Mouse (Mus musculus): Measurements from ENCODE around the gene Pmepa1. TPM values are rescaled to one million over a fixed set of nuclear protein-coding genes. Genes with fewer than 3 reads are reported as not detected.

Pmepa1 gene
- total and polyA plus RNA-seq, 2 experiments from 2014 or later, result 4.3 to 12.9 TPM

- H3K9me3 ChIP-seq (replicated peaks; ENCODE audit: control insufficient read depth, low read length), result no peaks in the 10 kb centered on the region
- 34% methylated on average over 9 of the region's 9 CpGs for WGBS
- H3K4me2 ChIP-seq (ENCODE audit: low read depth, low read length), result no peak overlapping the region
- TF ChIP-seq CTCF (IDR thresholded peaks at IDR 0.05; ENCODE audit: low read depth) (no peak), EP300 (IDR thresholded peaks at IDR 0.05; ENCODE audit: low read depth) (no peak)
- H3K9ac ChIP-seq (replicated peaks; ENCODE audit: low read depth, low read length), result no peak overlapping the region
- H3K27me3 ChIP-seq (ENCODE audit: control insufficient read depth, insufficient read depth, low read length), result no peaks in the 10 kb centered on the region
- H3K36me3 ChIP-seq (replicated peaks; ENCODE audit: control insufficient read depth, insufficient read depth, low read length), result no peaks in the 10 kb centered on the region
- H3K4me3 ChIP-seq (ENCODE audit: low read depth, low read length), result no peak overlapping the region
- no peak overlapping the region for H3K27ac ChIP-seq (ENCODE audit: low read depth)
- ATAC-seq (ENCODE audit: insufficient read depth, low read depth), result no peak
- DNase-seq (ENCODE audit: low spot score), result no peak
- peaks cover 41% of the 10 kb centered on the region for H3K4me1 ChIP-seq (ENCODE audit: control insufficient read depth, insufficient read depth)
Measured at GRCm38 (mm10) chr2:173270196-173270595, 6.1 kb downstream of the Pmepa1 start.

- Histone ChIP-seq H3K27ac (ENCODE audit: low read depth) (no peak overlapping the region), H3K27me3 (ENCODE audit: control insufficient read depth, insufficient read depth, low read length) (no peaks in the 10 kb centered on the region), H3K4me1 (ENCODE audit: control insufficient read depth, insufficient read depth) (peaks cover 32% of the 10 kb centered on the region), H3K4me2 (ENCODE audit: low read depth, low read length) (no peak overlapping the region), H3K36me3 (replicated peaks; ENCODE audit: control insufficient read depth, insufficient read depth, low read length) (no peaks in the 10 kb centered on the region), H3K9me3 (replicated peaks; ENCODE audit: control insufficient read depth, low read length) (no peaks in the 10 kb centered on the region), H3K9ac (replicated peaks; ENCODE audit: low read depth, low read length) (no peak overlapping the region), H3K4me3 (ENCODE audit: low read depth, low read length) (no peak overlapping the region)
- DNase-seq (ENCODE audit: low spot score) (no peak), ATAC-seq (ENCODE audit: insufficient read depth, low read depth) (no peak)
- WGBS, result 76% methylated on average over 3 of the region's 3 CpGs
- TF ChIP-seq CTCF (IDR thresholded peaks at IDR 0.05; ENCODE audit: low read depth) (no peak), EP300 (IDR thresholded peaks at IDR 0.05; ENCODE audit: low read depth) (no peak)
Measured at GRCm38 (mm10) chr2:173267562-173267961, 8.8 kb downstream of the Pmepa1 start.

DNA sequence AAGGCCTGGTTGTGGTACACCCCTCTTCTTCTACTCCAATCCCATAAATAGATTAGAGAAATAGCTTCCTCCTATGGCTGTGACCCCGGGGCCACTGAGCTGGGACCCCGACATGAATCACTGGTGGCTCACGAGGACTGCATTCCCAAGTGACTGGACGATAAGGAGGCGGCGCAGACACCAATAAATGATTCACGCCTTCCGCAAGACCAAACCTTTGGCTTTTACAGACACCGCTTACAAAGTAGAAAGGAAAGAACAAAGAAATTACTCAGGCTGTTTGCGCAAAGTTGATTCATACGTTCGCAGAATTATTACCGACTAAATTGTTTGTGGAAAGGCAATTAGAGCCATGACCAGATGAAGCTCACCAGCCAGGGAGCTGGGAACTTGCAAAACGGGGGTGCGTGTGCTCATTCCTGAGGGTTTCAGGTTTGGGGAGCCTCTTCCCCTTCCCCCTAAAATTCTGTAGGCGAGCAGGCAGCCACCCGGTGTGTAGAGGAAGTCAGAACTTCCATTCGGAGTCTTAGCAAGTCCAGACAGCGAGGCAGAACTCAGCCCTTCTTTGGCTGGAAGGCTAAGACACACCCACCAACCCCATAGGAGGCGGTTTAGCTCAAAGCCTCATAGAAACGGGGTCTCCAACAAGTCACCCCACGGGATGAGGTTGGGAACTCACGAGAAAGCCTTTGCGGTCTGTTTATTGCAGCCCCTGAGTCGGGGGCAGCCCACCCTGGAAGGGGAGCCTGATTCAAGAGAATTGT is 9.8 kb downstream of the Pmepa1 start:
- H3K4me1 ChIP-seq (ENCODE audit: control insufficient read depth, insufficient read depth), result peaks cover 37% of the 10 kb centered on the region
- no peak overlapping the region for H3K4me2 ChIP-seq (ENCODE audit: low read depth, low read length)
- no peaks in the 10 kb centered on the region for H3K27me3 ChIP-seq (ENCODE audit: control insufficient read depth, insufficient read depth, low read length)
- 0 out of 2 replicates have a peak overlapping the region, but pooled peaks have one; percentile 9 for H3K27ac ChIP-seq (ENCODE audit: low read depth)
- TF ChIP-seq EP300 (IDR thresholded peaks at IDR 0.05; ENCODE audit: low read depth), result no peak
- TF ChIP-seq CTCF (IDR thresholded peaks at IDR 0.05; ENCODE audit: low read depth), result no peak
- H3K36me3 ChIP-seq (replicated peaks; ENCODE audit: control insufficient read depth, insufficient read depth, low read length), result no peaks in the 10 kb centered on the region
- H3K4me3 ChIP-seq (ENCODE audit: low read depth, low read length), result no peak overlapping the region
- no peaks in the 10 kb centered on the region for H3K9me3 ChIP-seq (replicated peaks; ENCODE audit: control insufficient read depth, low read length)
- 78% methylated on average over 25 of the region's 25 CpGs for WGBS
- no peak overlapping the region for H3K9ac ChIP-seq (replicated peaks; ENCODE audit: low read depth, low read length)
- ATAC-seq (ENCODE audit: insufficient read depth, low read depth), result no peak
- no peak for DNase-seq (ENCODE audit: low spot score)

DNA sequence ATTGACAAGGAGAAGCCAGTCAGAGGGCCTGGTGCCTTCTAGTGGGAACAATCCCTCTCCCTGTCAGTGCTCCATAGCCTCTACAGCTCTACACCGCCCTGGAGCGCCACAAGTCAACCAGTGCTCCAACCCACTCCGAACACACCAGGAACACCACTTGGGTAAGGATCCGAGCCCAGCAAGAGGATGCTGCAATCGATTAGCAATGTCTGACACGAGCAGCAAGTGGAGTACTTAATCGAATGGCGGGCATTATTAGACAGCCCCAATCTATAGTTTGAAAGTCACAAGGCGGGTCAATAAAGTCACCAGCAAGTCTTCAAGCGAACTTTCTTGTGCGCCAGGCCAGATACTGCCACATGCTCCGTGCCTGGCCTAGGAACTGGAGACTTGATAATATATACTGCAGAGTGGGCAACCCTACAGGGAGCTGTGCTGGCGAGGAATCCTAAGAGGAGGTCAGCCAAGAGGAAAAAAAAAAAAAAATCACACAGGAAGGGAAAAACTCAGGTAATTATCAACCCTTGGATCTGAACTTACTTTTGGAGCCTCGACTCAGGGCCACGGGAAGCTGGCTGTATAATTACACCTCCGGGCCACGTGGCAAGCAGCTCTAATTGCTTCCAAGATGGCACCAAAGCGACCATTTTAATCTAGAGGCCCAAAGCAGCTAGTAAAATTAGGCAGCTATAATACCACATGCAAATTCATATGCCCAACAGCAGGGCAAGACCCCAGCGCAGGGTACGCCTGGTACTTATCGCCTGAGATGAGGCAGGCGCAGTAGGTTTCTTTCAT is 10.7 kb downstream of the Pmepa1 start:
- 90% methylated on average over 22 of the region's 22 CpGs for WGBS

DNA sequence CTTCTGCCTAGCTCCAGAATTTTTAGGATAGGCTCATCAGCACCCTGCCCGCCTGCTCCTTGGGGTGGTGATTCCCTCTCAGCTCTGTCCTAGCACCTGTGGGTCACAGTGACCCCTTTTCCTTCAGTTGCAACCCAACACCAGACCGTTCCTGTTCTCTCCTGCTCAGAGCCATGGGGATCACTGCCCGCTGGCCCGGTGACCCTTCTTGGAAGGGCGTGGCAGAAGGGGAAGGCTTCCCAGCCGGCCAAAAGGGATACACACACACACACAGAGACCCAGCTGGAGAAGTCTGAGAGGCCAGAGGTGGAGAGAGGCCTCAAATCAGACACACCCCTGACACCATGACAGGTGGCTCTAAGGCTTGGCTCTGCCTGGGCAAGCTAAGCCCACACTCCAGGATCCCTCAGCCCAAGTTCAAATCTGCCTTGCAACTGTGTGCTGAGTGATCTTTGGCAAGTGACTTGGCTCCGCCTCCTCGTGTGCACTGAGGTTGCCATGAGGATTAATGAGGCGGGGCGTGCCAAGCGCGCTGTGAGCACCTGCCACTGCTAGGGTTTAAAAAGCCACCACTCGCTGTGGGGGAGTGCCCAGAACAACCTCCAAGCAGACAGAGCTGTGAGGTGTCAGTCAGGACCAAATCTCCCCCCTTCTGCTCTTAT is 11.7 kb downstream of the Pmepa1 start:
- Histone ChIP-seq H3K27ac (ENCODE audit: low read depth) (no peak overlapping the region), H3K4me2 (ENCODE audit: low read depth, low read length) (no peak overlapping the region), H3K9me3 (replicated peaks; ENCODE audit: control insufficient read depth, low read length) (no peaks in the 10 kb centered on the region), H3K9ac (replicated peaks; ENCODE audit: low read depth, low read length) (no peak overlapping the region), H3K27me3 (ENCODE audit: control insufficient read depth, insufficient read depth, low read length) (no peaks in the 10 kb centered on the region), H3K36me3 (replicated peaks; ENCODE audit: control insufficient read depth, insufficient read depth, low read length) (no peaks in the 10 kb centered on the region), H3K4me3 (ENCODE audit: low read depth, low read length) (no peak overlapping the region), H3K4me1 (ENCODE audit: control insufficient read depth, insufficient read depth) (peaks cover 43% of the 10 kb centered on the region)
- peak; percentile 42 for ATAC-seq (ENCODE audit: insufficient read depth, low read depth)
- 41% methylated on average over 13 of the region's 13 CpGs for WGBS
- DNase-seq (ENCODE audit: low spot score), result peak; percentile 19
- TF ChIP-seq EP300 (IDR thresholded peaks at IDR 0.05; ENCODE audit: low read depth) (no peak), CTCF (IDR thresholded peaks at IDR 0.05; ENCODE audit: low read depth) (no peak)

More for the DNA sequence above, 10.7 kb downstream of the Pmepa1 start:
- Histone ChIP-seq H3K36me3 (replicated peaks; ENCODE audit: control insufficient read depth, insufficient read depth, low read length) (no peaks in the 10 kb centered on the region), H3K4me1 (ENCODE audit: control insufficient read depth, insufficient read depth) (peaks cover 41% of the 10 kb centered on the region), H3K9ac (replicated peaks; ENCODE audit: low read depth, low read length) (no peak overlapping the region), H3K4me2 (ENCODE audit: low read depth, low read length) (no peak overlapping the region), H3K27me3 (ENCODE audit: control insufficient read depth, insufficient read depth, low read length) (no peaks in the 10 kb centered on the region), H3K27ac (ENCODE audit: low read depth) (0 out of 2 replicates have a peak overlapping the region, but pooled peaks have one; percentile 9), H3K9me3 (replicated peaks; ENCODE audit: control insufficient read depth, low read length) (no peaks in the 10 kb centered on the region), H3K4me3 (ENCODE audit: low read depth, low read length) (no peak overlapping the region)
- DNase-seq (ENCODE audit: low spot score) (no peak), ATAC-seq (ENCODE audit: insufficient read depth, low read depth) (no peak)
- TF ChIP-seq EP300 (IDR thresholded peaks at IDR 0.05; ENCODE audit: low read depth) (no peak), CTCF (IDR thresholded peaks at IDR 0.05; ENCODE audit: low read depth) (no peak)
